Mouse (Mus musculus): Measurements from ENCODE around the gene Hecw2. TPM values are rescaled to one million over a fixed set of nuclear protein-coding genes. Genes with fewer than 3 reads are reported as not detected.

Hecw2 gene
- total RNA-seq (2022): 10 to 100 TPM in 2 of 4 experiments, 1 to 10 TPM in 2; 6.2 to 14.2 (median 10.5) TPM

DNA sequence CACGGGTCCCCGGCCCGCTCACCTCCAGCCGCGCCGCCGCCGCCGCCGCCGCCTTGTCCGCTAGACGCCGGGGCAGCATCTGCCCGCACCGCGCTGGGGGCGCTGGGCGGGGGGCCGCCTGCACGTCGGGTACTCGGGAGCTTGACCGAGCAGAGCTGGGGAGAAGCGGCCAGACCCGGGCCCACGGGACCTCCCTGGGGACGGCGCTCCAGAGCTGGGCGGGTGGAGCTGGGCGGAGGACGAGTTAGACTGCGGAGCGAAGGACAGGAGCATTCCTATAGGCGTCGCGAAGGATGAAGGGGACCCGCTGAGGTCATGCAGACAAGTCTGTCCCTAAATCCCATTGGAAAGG lies at the start of gene Hecw2:
Hecw2 (minus strand) TSS at position 215 of the 352 bp plus-strand sequence.
- DNase-seq: no peak

DNA sequence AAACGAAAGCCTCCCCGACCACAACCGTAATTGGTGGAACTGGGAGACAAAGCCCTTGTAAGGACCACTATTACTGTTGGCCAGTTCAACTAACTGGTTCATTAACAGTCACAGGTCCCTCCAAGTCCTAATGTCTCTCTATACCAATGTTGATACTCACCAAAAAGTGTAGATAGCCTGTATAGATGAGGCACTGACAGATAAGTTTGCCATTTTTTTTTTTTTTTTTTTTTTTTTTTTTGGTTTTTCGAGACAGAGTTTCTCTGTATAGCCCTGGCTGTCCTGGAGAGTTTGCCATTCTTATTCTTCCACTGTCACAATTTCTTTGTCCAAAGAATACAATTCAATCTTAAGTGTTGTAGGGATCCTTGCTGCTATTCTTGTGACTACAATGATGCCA lies 47.8 kb upstream of the Hecw2 start:
- DNase-seq: no peak

DNA sequence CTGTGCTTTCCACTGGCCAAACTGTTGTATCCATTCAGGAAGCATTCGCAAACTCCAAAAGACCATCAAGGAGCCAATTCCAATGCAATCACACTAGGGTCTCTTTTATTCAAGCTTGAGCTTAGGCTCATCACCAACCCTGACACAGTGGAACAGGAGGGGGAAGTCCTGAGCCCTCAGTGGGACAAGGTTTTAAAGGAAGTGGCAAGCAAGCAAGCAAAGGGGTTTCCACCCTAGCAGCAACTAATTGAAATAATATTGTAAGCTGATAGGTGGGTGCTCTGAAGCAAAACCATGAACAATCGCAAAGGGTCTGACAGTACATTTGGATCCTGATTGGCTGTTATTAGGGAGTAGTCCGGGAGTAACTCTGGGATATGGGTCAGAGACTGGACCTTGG lies 25.3 kb upstream of the Hecw2 start:
- DNase-seq: no peak

DNA sequence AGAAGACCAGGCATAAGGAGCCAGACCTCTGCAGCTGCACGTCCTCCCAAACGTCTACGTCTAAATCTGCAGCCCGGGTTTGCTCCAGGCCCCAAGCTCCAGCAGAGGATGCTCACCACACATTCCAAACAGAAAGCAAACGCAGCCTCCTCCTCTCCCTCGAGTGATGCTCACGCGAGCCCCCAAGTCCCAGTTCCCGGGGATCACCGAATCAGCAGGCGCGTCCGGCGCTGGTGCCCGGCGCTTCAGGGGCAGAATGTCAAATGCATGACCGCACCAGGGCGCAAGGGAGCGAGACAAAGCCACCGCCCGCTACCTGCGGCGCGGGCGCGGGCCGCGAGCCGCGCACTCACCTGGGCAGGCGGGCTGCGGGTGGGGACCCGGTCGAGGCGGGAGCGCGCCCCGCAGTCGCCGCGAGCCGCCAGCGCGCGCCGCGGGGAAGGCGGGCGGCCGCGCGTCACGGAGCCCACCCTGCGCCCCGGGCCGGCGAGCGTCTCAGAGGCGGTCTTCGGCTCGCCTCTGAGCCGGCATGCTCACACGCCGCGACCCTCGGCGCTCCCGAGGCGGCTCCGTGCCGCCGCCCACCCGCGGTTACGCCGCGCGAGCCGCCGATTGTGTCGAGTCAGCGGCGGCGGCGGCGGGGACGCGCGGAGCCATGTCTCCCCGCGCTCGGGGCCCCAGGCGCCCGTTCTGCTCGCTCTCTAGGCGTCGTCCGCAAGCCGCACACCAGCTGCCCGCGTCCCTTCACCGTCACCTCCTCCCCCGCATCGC lies 600 bp downstream of the Hecw2 start:
- no peak for DNase-seq

DNA sequence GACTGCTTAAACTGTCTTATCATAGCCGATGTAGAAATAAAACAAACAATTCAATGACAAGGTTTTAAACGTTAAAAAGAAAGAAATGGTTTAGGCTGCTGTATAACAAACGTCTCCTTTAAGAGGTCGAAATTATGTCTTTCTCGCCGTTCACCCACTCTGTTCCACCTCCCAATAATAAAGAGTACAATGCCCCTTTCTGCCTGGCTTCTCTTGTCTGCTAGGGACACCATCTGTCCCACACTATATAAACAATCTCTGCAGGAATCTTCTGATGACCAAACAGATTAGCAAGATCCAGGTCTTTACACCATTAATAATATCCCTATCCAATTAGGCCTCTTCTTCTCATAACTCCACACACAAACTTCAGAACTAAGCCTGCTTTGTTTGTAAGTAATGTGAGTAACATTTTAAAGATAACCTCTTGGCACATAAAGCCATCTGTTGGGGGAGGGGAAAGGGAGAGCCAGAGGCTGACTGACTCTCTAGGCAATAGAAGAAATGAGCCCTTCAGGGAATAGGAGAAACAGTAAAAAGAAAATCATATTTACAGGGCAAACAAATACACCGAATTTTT lies 1.7 kb downstream of the Hecw2 start:
- no peak for DNase-seq

DNA sequence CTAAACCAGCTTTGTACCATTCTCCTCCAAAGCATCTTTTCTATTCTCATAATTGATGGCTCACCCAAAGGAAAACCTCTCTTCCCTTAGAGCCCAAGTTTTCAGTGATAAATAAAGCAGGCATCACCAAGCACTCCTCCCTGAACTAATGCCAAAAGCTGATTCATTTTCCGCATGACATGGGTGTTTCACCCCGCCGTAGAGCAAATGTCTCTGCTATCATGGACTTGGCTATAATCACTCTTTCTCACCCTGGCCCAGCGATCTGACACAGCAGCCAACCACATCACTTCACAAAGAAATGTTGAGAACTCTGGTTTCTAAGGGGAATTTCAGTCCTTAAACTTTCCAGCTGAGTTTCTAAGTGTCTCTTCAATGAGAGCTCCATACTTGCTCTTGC lies 7.4 kb downstream of the Hecw2 start:
- no peak for DNase-seq

DNA sequence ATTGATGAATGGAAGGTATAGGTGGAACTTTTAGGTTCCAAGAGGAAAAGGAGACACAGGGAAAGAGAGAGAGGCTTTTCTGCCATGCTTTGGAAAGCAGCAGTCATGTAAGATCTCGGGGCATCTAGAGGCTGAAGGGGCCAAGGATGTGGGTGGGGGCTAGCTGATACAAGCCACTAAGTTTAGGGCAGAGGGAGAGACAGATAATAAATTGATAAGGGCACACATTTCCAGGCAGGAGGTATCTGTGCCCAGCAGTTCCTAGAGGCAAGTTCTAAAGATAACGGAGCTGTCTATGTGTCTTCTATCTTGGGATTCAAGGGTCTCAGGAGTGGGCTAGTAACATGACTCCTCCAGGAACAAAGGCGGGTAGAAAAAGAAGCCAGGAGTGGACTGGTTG lies 8.6 kb downstream of the Hecw2 start:
- DNase-seq: no peak

DNA sequence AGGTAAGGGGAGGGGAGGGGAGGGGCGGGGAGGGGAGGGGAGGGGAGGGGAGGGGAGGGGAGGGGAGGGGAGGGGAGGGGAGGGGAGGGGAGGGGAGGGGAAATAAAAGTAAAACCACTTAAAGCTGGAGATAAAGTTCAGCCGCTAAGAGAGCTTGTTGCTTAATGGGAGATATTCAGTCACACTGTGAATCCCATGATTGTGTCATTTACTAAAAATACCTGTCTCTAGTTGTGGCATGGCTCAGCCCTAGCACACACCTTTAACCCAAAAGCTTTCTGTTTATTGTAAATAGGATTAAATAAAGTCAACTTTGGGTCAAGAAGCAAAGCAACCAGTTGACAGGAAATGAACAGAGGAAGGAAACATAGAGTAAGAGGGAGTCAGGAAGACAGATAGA lies 14.3 kb downstream of the Hecw2 start:
- DNase-seq: no peak

DNA sequence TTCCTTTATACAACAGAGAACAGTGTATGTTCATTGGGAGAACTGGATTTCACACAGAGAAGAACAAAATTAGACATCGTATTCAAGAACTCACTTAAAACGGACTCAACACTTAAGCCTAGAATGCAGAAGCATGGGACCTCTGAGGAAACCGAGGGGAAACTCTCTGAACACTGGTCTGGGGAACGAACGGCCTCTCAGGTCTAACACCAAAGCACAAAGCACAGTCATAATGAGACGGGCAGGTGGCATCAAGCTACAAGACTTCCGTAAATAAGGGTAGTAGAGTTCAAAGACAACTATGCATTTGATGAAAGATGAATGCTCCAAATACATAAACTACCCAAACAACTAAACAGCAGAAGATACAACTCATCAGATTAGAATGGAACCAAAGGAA lies 15.8 kb downstream of the Hecw2 start:
- no peak for DNase-seq

DNA sequence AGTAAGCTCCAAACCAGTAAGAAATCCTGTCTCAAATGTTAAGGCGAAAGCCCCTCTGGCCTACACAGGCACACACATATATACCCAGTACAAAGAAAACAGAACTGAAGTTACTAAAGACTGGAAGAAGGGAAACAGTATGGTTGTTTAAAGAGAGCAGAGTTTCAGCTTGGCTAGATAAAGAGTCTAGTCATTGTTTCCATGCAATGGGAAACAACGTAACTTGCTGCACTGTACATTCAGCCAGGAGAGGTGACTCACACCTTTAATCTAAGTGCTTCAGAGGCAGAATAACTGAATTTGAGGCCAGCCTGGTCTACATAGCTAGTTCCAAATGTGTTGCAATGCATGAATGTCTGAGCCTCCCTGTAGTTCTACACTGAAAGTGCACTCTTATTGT lies 18.4 kb downstream of the Hecw2 start:
- DNase-seq: no peak

DNA sequence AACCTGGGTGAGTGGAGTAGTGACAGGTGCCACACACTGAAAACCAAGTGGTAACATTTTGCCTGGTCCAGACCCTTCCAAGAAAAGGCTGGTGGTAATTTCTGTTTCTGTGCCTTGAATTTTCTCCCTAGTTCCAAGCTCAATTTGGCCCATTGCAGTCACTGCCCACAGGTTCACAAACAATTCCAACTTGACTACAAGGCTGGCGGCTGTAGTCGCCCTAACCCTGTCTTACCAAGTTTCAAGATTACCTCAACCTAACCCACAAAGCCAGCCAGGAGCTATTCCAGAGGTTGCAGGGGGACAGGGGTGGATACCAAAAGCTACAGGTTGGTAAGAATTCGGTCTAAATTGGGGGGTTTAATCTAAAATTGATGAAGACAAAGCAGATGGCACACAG lies 27.0 kb downstream of the Hecw2 start:
- no peak for DNase-seq

DNA sequence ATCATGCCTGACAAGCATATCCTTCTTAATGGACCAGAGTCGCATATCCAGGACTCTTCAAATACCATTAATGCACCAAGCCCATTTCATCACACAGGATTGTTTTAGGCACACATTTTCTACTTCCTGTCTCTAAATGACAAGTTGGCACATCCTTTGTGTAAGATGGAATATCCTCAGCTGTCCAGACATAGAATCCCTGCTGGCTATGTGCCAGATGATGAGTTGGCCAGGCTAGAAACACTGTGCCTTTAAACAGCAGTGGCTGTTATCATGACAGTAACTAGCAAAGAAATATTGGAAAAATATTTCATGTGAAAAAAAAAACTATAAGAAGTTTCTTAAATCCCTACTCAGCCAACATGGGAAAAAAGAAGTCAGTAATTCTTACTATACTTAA lies 35.4 kb downstream of the Hecw2 start:
- DNase-seq: no peak

DNA sequence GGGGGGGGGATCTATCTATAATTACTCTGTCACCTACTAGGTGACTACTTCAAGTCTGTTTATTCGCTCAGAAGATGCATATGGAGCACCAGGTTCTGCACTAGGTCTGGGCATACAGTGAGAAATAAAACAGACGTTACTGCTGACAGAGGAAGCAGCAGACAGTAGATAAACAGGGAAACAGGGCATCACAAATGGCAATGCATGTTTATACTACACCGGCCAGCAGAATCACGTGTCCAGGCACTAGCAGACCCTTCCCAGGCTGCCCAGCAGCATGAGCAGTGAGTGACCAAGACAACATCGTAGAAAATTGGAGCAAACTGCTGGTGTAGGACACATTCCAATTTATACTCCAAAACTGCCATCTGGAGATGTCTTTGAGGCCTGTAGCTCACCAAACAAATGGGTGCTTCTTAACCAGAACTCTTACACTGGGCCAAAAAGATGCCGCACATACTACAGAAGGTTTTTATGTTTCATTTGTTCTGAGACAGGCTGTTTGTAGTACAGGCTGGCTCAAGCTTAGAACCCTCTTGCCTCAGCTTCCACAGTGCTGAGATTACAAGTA lies 41.7 kb downstream of the Hecw2 start:
- no peak for DNase-seq

DNA sequence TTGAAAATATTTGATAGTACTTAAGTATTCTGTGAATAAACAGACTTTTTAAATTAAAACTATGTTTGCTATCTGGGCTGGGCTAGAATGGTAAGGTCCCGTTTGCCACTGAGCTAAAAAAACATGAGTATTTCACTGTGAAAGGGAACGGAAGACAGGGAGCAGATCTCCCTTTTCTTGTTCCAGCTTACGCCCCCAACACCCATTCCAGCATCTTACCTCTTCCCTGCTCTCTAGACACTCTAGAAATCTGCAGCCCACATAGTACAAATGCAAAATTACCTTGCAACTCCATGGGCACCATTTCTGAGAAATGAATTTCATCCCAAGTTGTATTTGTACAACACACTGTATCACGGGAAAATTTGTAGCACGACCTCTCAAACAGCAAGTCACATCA lies 49.9 kb downstream of the Hecw2 start:
- no peak for DNase-seq

DNA sequence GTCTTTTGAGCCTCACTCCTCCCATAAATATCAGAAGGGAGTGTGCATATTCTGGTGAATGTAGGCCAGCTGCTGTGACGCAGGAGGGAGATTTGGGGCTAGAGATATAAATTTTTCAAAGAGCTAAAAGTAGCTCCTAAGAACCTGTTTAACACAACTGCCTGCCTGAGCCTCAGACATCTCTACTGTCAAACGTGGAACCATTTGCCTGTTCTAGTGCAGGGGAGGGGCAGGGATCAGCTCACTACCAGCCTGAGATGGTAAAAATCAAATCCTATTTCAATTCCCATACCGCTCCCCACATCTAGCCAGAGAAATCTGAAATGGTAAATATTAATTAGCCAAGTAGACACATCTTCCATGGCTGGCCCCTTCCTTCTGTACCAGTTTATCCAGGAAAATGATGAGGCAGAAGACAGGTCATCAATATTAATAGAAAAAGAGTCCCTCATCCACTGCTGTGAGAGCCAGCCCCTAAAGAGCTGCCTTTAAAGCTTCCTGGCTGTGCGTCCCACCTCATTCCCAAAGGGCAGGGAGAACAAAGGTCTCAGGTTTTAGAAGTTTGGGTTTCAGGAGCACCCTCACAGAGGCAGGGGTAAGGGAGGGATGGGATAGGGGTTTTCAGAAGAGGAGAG lies 61.0 kb downstream of the Hecw2 start:
- no peak for DNase-seq

DNA sequence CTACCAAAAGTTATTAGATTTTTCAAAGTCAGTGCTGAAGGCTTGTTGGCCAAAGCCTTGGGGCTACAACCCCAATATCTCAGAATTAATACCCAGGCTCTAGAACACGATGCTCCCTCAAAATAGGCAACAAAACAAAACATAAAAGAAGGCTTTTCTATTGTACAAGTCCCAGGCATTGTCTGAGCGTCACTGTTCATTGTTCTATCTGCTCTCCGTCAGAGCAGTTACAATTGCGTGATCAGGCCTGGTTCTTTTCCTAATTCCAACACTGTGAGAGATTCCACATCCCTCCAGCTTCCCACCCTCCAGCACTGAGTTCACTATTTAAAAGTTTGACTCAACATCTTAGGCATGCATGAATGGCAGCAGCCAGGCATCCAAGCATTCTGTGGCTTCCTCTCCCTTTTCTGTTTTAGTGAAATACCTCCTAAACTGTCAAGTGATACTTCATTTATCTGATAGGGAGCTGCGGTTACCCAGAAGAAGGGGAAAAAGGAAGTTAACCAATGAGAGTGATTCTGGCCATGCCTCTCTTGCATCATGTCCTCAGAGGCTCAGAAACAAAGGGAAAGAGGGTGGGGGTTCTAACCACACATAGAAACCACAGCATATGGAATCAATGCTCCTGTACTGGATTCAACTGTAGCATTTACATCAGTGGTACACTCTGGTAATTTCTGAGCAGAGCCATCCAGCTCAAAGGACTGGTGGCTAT lies 66.1 kb downstream of the Hecw2 start:
- no peak for DNase-seq

DNA sequence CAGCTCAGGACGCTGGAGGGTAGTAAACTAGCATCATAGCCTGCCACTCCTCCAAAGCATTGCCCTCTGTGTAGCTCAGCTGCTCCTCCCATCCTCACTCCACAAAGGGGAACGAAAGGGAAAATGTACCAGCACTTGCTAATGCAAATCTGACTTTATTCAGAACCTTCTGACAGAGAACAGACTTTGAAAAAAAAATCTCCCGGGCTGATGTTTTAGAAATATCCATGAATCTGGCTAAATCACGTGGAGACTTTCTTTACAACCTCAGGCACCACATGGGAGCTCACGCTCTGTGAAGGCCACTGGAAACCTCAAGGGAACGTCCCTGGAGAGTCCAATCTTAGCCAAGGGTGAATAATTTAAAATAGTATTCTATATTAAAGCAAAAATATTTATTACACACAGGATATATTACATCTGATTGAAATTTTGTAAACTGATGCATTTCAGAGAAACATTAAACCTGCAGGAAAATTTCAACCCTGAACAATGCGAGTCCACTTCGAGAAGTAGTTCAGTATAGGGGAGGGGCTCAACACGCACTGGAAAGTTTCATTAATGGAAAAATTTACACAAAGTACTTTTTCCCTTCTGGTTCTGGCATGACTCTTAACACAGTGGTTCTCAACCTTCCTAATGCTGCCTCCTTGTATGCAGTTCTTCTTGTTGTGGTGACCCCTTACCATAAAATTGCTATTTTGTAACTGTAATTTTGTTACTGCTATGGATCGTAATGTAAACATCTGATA lies 67.8 kb downstream of the Hecw2 start:
- no peak for DNase-seq

DNA sequence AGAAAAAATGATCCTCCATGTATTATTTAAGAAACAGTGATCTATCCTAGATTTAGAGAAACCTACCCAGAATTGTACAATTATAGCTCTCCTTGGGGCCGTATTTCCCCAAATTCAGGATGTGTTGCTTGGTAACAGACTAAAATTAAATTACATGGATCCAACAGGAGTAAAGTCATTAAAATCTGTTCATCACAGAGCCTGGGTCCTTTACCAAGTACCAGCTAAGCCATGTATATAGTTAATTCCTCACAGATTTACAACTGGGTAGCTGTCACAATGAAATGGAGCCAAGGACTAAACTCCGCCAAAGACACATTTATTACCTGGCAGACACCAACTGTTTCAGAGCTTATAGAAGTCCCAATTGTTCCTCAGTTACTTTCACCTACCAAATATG lies 72.4 kb downstream of the Hecw2 start:
- DNase-seq: no peak

DNA sequence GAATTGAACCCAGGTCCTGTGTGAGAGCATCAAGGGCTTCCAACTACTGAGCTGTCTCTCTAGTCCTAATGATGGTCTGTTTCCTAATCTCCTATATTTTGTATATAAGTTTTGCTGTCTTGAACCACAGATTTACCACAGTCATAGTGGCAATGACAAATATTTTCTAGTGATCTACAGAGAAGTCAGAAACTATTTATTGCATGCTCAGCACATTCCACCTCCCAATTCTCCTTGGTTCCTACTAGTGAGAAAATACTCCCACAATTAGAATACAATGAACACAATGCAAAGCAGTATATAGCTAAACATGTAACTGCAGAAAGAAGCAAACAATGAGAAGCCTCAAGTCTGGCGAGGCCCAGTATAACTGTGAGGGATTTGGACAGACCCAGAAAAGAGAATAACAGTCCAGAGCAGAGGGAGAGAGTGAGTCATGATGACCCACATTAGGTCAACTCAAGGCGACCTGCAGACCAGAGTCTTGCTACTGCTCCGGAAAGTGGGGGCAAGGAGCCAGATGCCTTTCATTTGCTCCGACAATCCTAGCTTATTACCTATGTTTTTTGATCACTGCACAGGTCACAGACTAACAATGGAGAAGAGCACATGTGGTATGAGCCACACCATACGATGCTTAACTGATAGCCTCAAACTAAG lies 73.8 kb downstream of the Hecw2 start:
- DNase-seq: no peak

DNA sequence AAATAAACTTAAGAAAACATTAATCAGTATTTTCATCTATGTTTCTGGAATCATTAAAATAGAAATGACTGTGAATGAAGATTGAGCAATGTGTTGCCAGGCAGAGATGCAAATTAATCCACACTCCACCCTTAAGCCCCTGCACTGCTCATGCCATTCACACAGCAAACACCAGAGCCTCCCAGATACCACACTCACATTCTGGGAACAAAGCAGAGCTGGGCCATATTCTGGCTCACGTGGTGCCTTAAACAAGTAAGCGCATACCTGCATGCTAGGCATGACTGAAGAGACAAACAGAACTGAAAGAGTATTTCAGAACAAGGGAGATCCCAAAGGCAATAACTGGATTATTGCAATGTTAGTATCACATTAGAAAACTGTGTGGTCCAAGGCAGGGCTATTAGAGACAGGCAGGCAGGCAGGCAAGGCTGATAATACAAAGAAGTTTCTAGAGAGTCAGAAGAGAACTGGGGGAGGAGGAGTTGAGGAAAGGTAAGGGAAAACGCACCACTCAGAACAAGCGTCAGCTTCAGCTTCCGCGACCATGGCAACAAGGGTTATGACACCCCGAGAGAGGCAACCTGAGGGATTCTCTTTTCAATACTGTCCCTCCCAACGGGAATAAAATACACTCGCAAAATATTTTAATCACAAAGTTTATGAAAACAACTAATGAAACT lies 75.2 kb downstream of the Hecw2 start:
- DNase-seq: no peak

DNA sequence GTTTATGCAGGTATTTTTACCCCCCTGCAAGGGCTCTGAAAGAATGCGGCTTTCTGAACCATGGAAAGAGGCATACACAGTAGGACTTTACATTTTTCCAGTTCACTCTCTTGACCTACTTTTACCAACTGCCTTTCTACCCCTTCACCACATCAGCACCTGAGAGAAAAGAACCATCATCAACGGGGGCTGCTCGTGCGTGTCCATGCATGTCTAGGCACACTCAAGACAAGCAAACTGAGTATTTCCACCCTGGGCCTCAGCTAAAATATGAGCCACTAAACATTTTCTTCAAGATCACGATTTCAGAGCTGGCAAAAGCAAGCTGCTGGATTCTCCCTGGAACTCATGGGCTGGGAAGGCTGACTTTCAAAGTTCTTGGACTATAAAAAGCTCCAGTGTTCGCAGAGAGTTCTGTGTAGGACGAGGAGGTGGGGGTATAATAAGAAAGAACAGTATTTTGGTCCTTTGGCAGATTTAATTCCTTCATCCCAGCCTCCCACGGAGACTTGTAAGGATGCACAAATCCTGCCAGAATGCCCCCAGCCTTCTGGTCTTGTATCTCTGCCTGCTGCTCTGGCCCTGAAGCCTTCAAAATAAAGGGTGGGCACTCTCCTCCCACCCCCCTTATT lies 76.5 kb downstream of the Hecw2 start:
- no peak for DNase-seq
